Mouse (Mus musculus) embryonic facial prominence, embryonic 11.5 days (tissue): ENCODE data around the gene Baiap3. TPM values are rescaled to one million over a fixed set of nuclear protein-coding genes. Genes with fewer than 3 reads are reported as not detected.

Experiments
- ATAC-seq: fragments of 200-750 bp; cut with Nextera tagmentation; replicated peaks from 2 replicates; pipeline ENCODE4 v1.8.0; 2017; ENCODE audit warnings: low read depth; ENCODE audit not compliant: insufficient number of reproducible peaks, low FRiP score, low TSS enrichment
- DNase-seq: peaks from one replicate; pipeline ENCODE4 v3.0.0-alpha.2; 2015; ENCODE audit warnings: low spot score
- H3K27ac ChIP-seq: fragments of 300-500 bp; sonication (generic); replicated peaks from 2 replicates; pipeline ENCODE4 v1.5.1; 2014; ENCODE audit warnings: mild to moderate bottlenecking, low read depth, low read length, control low read depth
- H3K27me3 ChIP-seq: fragments of 300-500 bp; sonication (generic); 2 replicates; pipeline ENCODE4 v1.6.1; 2014; ENCODE audit warnings: mild to moderate bottlenecking, low read length, moderate library complexity, mixed read lengths; ENCODE audit not compliant: control insufficient read depth, insufficient read depth
- H3K36me3 ChIP-seq: fragments of 300-500 bp; sonication (generic); replicated peaks from 2 replicates; pipeline ENCODE4 v1.6.1; 2014; ENCODE audit warnings: low read depth, mild to moderate bottlenecking, low read length, moderate library complexity, mixed read lengths; ENCODE audit not compliant: control insufficient read depth, insufficient read depth
- H3K4me1 ChIP-seq: fragments of 300-500 bp; sonication (generic); 2 replicates; pipeline ENCODE4 v1.6.1; 2014; ENCODE audit warnings: low read length, mixed read lengths; ENCODE audit not compliant: control insufficient read depth, insufficient read depth
- H3K4me2 ChIP-seq: fragments of 300-500 bp; sonication (generic); 2 replicates; pipeline ENCODE4 v1.6.1; 2014; ENCODE audit warnings: low read depth, mild to moderate bottlenecking, control low read depth, low read length, moderate library complexity
- H3K4me3 ChIP-seq: fragments of 300-500 bp; sonication (generic); 2 replicates; pipeline ENCODE4 v1.5.1; 2014; ENCODE audit warnings: low read depth, low read length, control low read depth
- H3K9ac ChIP-seq: fragments of 300-500 bp; sonication (generic); replicated peaks from 2 replicates; pipeline ENCODE4 v1.6.1; 2014; ENCODE audit warnings: mild to moderate bottlenecking, control low read depth, low read length
- H3K9me3 ChIP-seq: fragments of 300-500 bp; sonication (generic); replicated peaks from 2 replicates; pipeline ENCODE4 v1.6.1; 2016; ENCODE audit warnings: mild to moderate bottlenecking, low read length, inconsistent platforms, mixed read lengths; ENCODE audit not compliant: control insufficient read depth
- WGBS: fragments of 180-500 bp; shearing (Covaris S2); extraction: QIAGEN DNeasy Blood & Tissue Kit; methylation state at CpG from one replicate; pipeline ENCODE4 v1.1.7; 2014; 5-methylcytosine and 5-hydroxymethylcytosine counted together
- microRNA-seq: library from miRNA; unstranded; fragments of <30 nt; microRNA quantifications from one replicate; pipeline ENCODE4, GENCODE M21; 2016; ENCODE audit warnings: borderline number of aligned reads
- polyA plus RNA-seq: library from polyadenylated mRNA; unstranded; fragments of >200 nt; fragmentation: Nextera tagmentation; extraction: Ambion mirVana; gene quantifications from 2 replicates; pipeline ENCODE4 v1.2.1, GENCODE M21; 2014

Gene Baiap3
- polyA plus RNA-seq, 1 experiment from 2014 or later, result 0.66 TPM

DNA sequence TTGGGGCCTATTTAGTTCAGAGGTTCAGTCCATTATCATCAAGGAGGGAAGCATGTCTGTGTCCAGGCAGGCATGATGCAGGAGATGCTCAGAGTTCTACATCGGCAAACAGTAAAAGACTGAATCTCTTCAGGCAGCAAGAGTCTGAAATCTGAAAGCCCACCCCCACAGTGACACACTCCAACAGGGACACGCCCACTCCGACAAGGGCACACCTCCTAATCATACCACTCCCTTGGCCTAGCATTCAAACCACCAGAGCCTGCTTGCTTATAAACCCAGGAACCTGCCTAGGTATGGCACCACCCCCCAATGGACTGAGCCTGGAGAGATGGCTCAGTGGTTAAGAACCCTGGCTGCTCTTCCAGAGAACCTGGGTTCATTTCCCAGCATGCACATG, 40.7 kb downstream of the Baiap3 start:
- ATAC-seq, result no peak
- Histone ChIP-seq H3K27ac (no peak overlapping the region), H3K9ac (no peak overlapping the region), H3K9me3 (no peaks in the 10 kb centered on the region), H3K4me2 (no peak overlapping the region), H3K27me3 (no peaks in the 10 kb centered on the region), H3K4me3 (no peak overlapping the region), H3K4me1 (no peaks in the 10 kb centered on the region), H3K36me3 (peaks cover 3% of the 10 kb centered on the region)
- no peak for DNase-seq
- WGBS, result 87% methylated on average over 3 of the region's 3 CpGs

DNA sequence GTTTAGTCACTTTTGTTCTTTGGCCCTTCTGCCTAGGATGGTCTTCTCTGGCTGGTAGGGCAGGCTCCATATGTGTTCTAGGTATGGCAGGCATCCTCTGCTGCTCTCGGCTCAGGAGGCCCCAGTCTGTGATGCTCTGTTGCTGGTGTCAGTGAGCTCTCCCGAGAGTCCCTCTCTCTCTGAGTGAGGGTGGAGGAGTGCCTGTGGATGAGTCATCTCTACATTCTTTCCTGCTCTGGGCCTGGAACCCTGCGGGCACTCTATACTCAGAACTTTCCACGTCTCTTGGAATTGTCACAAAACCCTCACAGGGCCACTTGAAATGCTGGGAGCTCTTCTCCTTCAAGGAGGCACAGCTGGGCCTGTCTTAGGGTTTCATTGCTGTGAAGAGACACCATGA, 44.5 kb downstream of the Baiap3 start:
- Histone ChIP-seq H3K9ac (no peak overlapping the region), H3K27ac (no peak overlapping the region), H3K4me1 (no peaks in the 10 kb centered on the region), H3K9me3 (no peaks in the 10 kb centered on the region), H3K36me3 (peaks cover 3% of the 10 kb centered on the region), H3K27me3 (no peaks in the 10 kb centered on the region), H3K4me3 (no peak overlapping the region), H3K4me2 (no peak overlapping the region)
- no peak for ATAC-seq
- WGBS, result 86% methylated on average over 4 of the region's 4 CpGs
- DNase-seq, result no peak

DNA sequence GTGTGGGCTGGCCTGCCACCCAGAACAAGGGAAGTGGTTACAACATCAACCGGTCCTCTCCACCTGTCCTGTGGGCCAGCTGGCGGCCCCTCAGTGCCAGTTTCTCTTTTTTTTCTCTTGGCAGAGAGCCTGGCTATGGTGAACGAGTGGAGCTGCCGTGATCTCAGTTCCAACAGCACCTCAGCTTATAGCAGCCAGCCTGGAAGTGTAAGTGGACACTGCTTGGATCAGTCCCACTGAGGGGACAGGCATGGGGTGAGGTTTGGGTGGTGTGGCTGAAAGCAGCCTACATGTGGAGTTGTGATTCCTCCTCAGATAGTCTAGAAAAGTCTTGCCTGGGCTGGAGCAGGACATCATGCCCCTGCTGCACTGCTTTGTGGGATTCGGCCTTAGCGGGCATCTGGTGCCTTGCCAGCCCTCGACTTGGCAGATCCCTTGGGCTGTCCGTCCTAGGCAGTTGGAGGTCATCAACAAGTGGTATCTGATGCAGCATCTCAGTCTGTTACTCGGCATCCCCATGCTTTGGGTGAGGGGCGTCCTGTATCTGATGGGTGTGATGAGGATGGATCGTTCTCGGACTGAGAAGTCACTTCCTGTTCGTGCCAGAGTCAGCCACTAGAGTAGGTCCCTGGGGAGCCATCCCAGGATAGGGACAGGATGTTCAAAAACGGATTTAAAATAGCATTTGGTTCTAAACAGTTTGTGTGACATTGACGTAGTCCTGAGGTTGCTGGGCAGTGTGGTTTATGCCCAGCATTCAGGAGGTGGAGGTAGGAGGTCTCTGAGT, 45.3 kb downstream of the Baiap3 start:
- Histone ChIP-seq H3K4me2 (no peak overlapping the region), H3K27ac (no peak overlapping the region), H3K9ac (no peak overlapping the region), H3K4me3 (no peak overlapping the region), H3K27me3 (no peaks in the 10 kb centered on the region), H3K36me3 (peaks cover 3% of the 10 kb centered on the region), H3K4me1 (no peaks in the 10 kb centered on the region), H3K9me3 (no peaks in the 10 kb centered on the region)
- ATAC-seq (no peak), DNase-seq (no peak)
- 89% methylated on average over 15 of the region's 15 CpGs for WGBS

DNA sequence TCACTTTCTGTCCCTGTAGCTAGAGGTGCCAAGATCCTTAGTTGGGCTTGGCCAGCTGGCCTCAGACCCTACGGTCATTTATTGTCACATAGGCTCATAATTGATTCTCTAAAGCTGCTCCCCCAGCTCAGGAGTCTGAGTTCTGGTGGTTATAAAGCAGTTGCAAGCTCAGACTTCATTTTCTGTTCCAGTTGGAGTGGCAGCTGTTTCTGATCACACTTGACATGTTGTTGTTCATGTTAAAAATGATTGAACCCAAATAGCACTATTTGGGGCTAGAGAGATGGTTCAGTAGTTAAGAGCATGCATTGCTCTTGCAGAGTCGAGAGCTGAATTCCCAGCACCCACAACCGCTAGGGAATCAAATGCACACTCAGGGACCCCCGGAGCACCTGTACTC, 46.2 kb downstream of the Baiap3 start:
- H3K27ac ChIP-seq, result no peak overlapping the region
- H3K36me3 ChIP-seq, result peaks cover 3% of the 10 kb centered on the region
- DNase-seq (no peak), ATAC-seq (no peak)
- H3K27me3 ChIP-seq, result no peaks in the 10 kb centered on the region
- no peak overlapping the region for H3K4me3 ChIP-seq
- WGBS, result 93% methylated on average over 4 of the region's 4 CpGs
- no peak overlapping the region for H3K9ac ChIP-seq
- H3K9me3 ChIP-seq, result no peaks in the 10 kb centered on the region
- H3K4me1 ChIP-seq, result no peaks in the 10 kb centered on the region
- no peak overlapping the region for H3K4me2 ChIP-seq

DNA sequence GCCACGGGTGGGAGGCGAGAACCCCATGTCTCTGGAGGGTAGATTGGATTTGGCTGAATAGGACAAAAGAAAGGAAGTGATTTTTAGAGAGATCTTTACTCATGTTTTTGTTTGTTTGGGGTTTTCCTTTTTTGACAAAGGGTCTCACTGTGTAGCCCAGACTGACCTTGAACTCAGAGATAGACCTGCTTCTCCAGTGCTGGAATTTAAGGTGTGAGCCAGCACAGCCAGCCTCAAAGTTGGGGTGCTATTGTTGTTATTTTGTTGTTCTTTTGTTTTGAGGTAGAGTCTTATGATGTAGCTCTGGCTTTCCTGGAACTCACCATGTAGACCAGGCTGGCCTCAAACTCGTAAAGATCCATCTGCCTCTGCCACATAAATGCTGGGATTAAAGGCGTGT, 53.8 kb downstream of the Baiap3 start:
- no peak overlapping the region for H3K4me3 ChIP-seq
- H3K9me3 ChIP-seq, result no peaks in the 10 kb centered on the region
- H3K27ac ChIP-seq, result no peak overlapping the region
- 95% methylated on average over 4 of the region's 4 CpGs for WGBS
- peaks cover 8% of the 10 kb centered on the region for H3K36me3 ChIP-seq
- DNase-seq (no peak), ATAC-seq (no peak)
- no peaks in the 10 kb centered on the region for H3K27me3 ChIP-seq
- no peaks in the 10 kb centered on the region for H3K4me1 ChIP-seq
- no peak overlapping the region for H3K4me2 ChIP-seq
- H3K9ac ChIP-seq, result no peak overlapping the region

Small RNA genes lying within 50 kb of the gene (microRNA-seq; reads per million reads assigned to microRNA genes)
- gene Mir3547, result not detected

Other genes with a start within 250 kb of the Baiap3 start
- 9.7 and 10.1 TPM in 2 replicates for gene Cramp1l, start 240.6 kb downstream of the Baiap3 start, polyA plus RNA-seq
- gene Ift140, start 240.3 kb downstream of the Baiap3 start, polyA plus RNA-seq, result 18.4 and 22.1 TPM in 2 replicates
- 9.6 and 11.7 TPM in 2 replicates for gene Tmem204, start 172.8 kb downstream of the Baiap3 start, polyA plus RNA-seq
- gene Telo2, start 140.4 kb downstream of the Baiap3 start, polyA plus RNA-seq, result 20.6 and 26.7 TPM in 2 replicates
- 0.32 and 0.71 TPM in 2 replicates for gene Ptx4, start 135.6 kb downstream of the Baiap3 start, polyA plus RNA-seq
- gene Clcn7, start 123.0 kb downstream of the Baiap3 start, polyA plus RNA-seq, result 19.8 and 21.6 TPM in 2 replicates
- not detected in 2 replicates for gene Ccdc154, start 93.9 kb downstream of the Baiap3 start, polyA plus RNA-seq
- gene Gm38655, start 80.9 kb downstream of the Baiap3 start, polyA plus RNA-seq, result not detected in 2 replicates
- 31.8 and 33.1 TPM in 2 replicates for gene BC003965, start 71.8 kb downstream of the Baiap3 start, polyA plus RNA-seq
- gene Unkl, start 68.0 kb downstream of the Baiap3 start, polyA plus RNA-seq, result 4.3 and 5.0 TPM in 2 replicates
- gene Gnptg, start 16.2 kb downstream of the Baiap3 start, polyA plus RNA-seq, result 32.6 and 32.8 TPM in 2 replicates
- 59.8 and 60.6 TPM in 2 replicates for gene Tsr3, start 16.2 kb downstream of the Baiap3 start, polyA plus RNA-seq
- 866 and 923 TPM in 2 replicates for gene Ube2i, start 18.3 kb upstream of the Baiap3 start, polyA plus RNA-seq
- not detected in 2 replicates for gene Prss34, start 42.0 kb upstream of the Baiap3 start, polyA plus RNA-seq
- gene Prss28, start 52.3 kb upstream of the Baiap3 start, polyA plus RNA-seq, result not detected in 2 replicates
- not detected in 2 replicates for gene Prss29, start 62.3 kb upstream of the Baiap3 start, polyA plus RNA-seq
- gene Tpsab1, start 89.2 kb upstream of the Baiap3 start, polyA plus RNA-seq, result not detected in 2 replicates
- gene Tpsb2, start 109.9 kb upstream of the Baiap3 start, polyA plus RNA-seq, result not detected in 2 replicates
- gene Tpsg1, start 112.9 kb upstream of the Baiap3 start, polyA plus RNA-seq, result 0.32 and 1.2 TPM in 2 replicates
- 3.7 TPM in 2 replicates for gene Cacna1h, start 177.4 kb upstream of the Baiap3 start, polyA plus RNA-seq
- gene Tekt4, start 198.3 kb upstream of the Baiap3 start, polyA plus RNA-seq, result not detected in 2 replicates
- gene Sstr5, start 240.9 kb upstream of the Baiap3 start, polyA plus RNA-seq, result 0.14 and 0.18 TPM in 2 replicates